Mouse (Mus musculus): ENCODE results near the gene Mre11a. TPM values are rescaled to one million over a fixed set of nuclear protein-coding genes. Genes with fewer than 3 reads are reported as not detected.

Mre11a gene
- 39.4 and 50.8 TPM in 2 replicates for polyA plus RNA-seq (2011; ENCODE audit: insufficient read length, low read depth, missing spikeins)

DNA sequence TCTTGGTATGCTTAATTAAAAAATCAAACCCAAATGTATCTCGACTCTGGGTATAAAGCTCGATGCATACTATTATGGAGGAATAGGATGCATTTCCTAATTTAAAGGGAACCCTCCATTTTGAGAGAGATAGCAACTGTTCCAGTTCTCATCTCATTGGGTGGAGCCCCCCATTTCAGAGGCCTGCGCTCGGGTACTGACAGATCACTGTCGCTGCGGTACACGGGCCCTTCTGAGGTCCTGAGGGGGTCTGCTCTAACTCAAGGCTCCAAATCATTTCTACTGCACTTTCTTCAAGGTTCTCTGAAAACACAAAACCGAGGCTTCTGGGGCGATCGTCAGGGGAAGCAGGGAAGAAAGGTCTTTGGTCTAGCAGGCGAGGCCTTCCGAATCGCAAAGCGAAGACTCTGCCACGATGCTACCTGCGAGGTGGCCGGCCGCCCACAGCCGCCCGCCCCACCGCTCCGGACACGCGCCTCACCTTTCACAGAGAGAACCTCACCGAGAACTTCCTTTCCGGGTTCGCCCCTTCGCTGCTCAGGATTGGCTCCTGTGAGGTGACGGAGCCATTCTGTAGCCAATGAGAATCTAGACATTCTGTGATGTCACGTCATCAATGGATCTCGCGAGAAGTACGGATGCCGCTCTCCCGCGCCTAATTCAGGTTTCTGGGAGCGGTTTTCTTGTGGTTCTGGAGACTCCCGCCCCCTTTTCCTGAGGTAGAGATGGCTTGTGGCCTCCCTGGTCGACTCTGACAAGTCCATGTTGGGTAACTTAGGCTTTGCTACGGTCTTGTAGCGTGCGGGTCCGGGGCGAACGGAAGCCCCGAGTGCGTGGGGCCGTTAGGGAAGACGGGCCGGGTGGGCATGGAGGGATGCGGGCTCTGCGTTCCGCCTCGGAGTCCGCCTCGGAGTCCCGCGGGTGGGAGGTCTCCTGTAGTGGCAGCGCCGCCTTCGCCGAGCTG is at the start of gene Mre11a, which contains the start of gene Ankrd49:
Mre11a (plus strand) TSS at position 616 of the 964 bp plus-strand sequence.
Ankrd49 (minus strand) TSS at position 818 of the 964 bp plus-strand sequence.
- peak within 1 kb of the TSS; percentile 86 for H3K27ac ChIP-seq (ENCODE audit: insufficient read depth, low read length)
- H3K4me1 ChIP-seq (ENCODE audit: control insufficient read depth, insufficient read depth, low read length) = no peaks in the 10 kb centered on the region
- H3K4me3 ChIP-seq (ENCODE audit: insufficient read depth, low read length) = peak within 1 kb of the TSS; percentile 93
- TF ChIP-seq POLR2A (IDR thresholded peaks at IDR 0.05; ENCODE audit: low read depth, low read length) (peak; percentile 70), CTCF (IDR thresholded peaks at IDR 0.05; ENCODE audit: borderline replicate concordance, insufficient read depth, low read length) (no peak)

DNA sequence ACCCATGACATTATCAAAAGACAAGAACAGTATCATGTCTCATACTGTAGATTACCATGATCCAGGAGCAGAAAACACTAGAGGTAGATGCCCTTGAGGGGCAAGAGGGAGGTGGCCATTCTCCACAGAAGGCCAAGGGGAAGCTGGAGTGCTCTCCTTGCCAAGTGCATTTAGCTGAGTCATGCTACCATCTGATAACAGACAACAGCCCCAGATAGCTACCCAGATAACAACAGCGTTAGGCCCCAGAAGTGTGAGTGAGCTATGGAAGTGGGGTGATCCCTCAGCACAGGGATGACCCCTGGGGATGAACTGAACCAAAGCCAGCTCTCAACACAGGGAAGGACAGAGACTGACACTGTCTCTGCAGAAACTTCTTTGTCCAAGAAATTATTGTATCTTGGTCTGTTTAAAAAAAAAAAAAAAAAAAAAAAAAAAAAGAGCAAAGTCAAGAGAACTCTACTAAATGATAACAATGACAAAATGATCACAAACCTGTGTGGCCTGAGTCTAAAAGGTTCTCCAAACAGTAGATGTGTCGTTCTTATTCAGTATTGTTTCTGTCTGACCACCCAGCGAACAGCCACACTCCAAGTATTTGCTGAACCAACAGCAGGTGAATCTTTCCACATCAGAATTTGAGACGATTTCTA is 44.8 kb upstream of the Mre11a start:
- Histone ChIP-seq H3K4me3 (ENCODE audit: insufficient read depth, low read length) (no peak overlapping the region), H3K27ac (ENCODE audit: insufficient read depth, low read length) (no peak overlapping the region), H3K4me1 (ENCODE audit: control insufficient read depth, insufficient read depth, low read length) (no peaks in the 10 kb centered on the region)
- TF ChIP-seq CTCF (IDR thresholded peaks at IDR 0.05; ENCODE audit: borderline replicate concordance, insufficient read depth, low read length) (no peak), POLR2A (IDR thresholded peaks at IDR 0.05; ENCODE audit: low read depth, low read length) (no peak)

- Histone ChIP-seq H3K4me3 (ENCODE audit: insufficient read depth, low read length) (no peak within 1 kb of the TSS), H3K27ac (ENCODE audit: insufficient read depth, low read length) (no peak within 1 kb of the TSS), H3K4me1 (ENCODE audit: control insufficient read depth, insufficient read depth, low read length) (no peaks in the 10 kb centered on the region)
- TF ChIP-seq CTCF (IDR thresholded peaks at IDR 0.05; ENCODE audit: borderline replicate concordance, insufficient read depth, low read length) = no peak
- no peak for TF ChIP-seq POLR2A (IDR thresholded peaks at IDR 0.05; ENCODE audit: low read depth, low read length)
Observed at GRCm38 (mm10) chr9:14740151-14740924, 44.1 kb upstream of the Mre11a start, which contains the start of gene Piwil4. TSS of gene Piwil4 (minus strand) at chr9:14740733.

DNA sequence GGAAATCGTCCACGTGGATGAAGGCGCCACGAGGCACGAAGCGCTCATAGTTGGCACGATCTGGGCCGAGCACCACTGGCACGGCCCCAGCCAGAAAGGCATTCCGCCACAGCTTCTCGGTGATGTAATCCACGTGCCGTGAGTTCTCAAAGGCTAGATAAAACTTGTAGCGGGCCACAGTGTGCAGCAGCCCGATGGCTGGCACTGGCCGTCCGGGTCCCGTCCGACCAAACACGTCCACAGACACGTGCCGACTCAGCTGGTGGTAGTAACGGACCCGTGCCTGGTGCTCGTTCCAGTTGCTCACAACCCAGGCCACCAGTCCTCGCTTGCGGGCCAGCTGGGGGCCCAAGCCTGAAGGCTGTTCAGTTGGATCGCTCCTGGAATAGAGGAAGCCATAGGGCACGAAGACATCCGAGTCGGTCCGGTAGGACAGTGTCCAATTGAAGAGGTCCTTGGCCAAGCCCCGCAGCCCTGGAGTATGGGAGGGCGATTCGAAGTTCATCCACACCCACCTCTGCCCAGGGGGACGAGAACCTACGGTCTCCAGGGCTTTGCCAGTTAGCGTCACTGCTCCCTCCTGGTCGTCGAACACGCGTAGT is 33.5 kb upstream of the Mre11a start:
- Histone ChIP-seq H3K4me3 (ENCODE audit: insufficient read depth, low read length) (peak overlapping the region; percentile 13), H3K27ac (ENCODE audit: insufficient read depth, low read length) (no peak overlapping the region), H3K4me1 (ENCODE audit: control insufficient read depth, insufficient read depth, low read length) (no peaks in the 10 kb centered on the region; the same call in 1 of the 2 replicates)
- TF ChIP-seq POLR2A (IDR thresholded peaks at IDR 0.05; ENCODE audit: low read depth, low read length) = no peak
- no peak for TF ChIP-seq CTCF (IDR thresholded peaks at IDR 0.05; ENCODE audit: borderline replicate concordance, insufficient read depth, low read length)

GRCm38 (mm10) chr9:14751503-14752000 is 32.9 kb upstream of the Mre11a start:
- TF ChIP-seq CTCF (IDR thresholded peaks at IDR 0.05; ENCODE audit: borderline replicate concordance, insufficient read depth, low read length) = no peak
- no peak for TF ChIP-seq POLR2A (IDR thresholded peaks at IDR 0.05; ENCODE audit: low read depth, low read length)
- Histone ChIP-seq H3K4me3 (ENCODE audit: insufficient read depth, low read length) (peak overlapping the region; percentile 13), H3K4me1 (ENCODE audit: control insufficient read depth, insufficient read depth, low read length) (no peaks in the 10 kb centered on the region; the same call in 1 of the 2 replicates), H3K27ac (ENCODE audit: insufficient read depth, low read length) (no peak overlapping the region)

DNA sequence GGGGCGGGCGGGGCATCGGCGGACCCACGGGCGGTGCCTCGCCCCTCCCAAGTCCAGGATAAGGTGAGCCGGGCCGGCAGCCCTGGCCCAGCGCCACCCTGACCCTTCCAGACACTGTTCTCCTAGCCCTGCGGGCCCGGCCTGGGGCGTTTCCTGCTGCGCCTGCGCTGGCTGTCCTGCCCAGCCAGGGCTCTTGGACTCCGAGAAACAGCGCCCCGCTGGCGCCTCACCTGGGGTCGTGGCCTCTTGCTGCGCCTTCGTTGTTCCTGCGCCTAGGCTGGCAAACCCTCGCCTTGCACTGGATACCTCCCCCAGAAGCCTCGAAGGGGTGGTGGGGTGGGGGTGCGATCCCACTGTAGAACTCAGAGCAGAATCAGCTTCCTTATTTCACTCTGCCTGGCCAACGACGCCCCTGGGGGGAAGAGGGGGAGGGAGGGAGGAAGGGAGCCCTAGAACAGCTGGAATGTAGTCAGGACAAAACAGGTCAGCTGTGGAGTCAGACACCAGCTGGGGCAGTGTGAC is 32.4 kb upstream of the Mre11a start, which contains the start of gene Fut4:
Fut4 (minus strand) TSS at position 393 of the 522 bp plus-strand sequence.
- Histone ChIP-seq H3K4me3 (ENCODE audit: insufficient read depth, low read length) (peak within 1 kb of the TSS; percentile 13), H3K27ac (ENCODE audit: insufficient read depth, low read length) (no peak within 1 kb of the TSS), H3K4me1 (ENCODE audit: control insufficient read depth, insufficient read depth, low read length) (no peaks in the 10 kb centered on the region; the same call in 1 of the 2 replicates)
- peak; percentile 31; the same call in 1 of the 2 replicates for TF ChIP-seq POLR2A (IDR thresholded peaks at IDR 0.05; ENCODE audit: low read depth, low read length)
- TF ChIP-seq CTCF (IDR thresholded peaks at IDR 0.05; ENCODE audit: borderline replicate concordance, insufficient read depth, low read length) = no peak

- TF ChIP-seq POLR2A (IDR thresholded peaks at IDR 0.05; ENCODE audit: low read depth, low read length) (no peak), CTCF (IDR thresholded peaks at IDR 0.05; ENCODE audit: borderline replicate concordance, insufficient read depth, low read length) (no peak)
- no peak overlapping the region for H3K4me3 ChIP-seq (ENCODE audit: insufficient read depth, low read length)
- no peaks in the 10 kb centered on the region; the same call in 1 of the 2 replicates for H3K4me1 ChIP-seq (ENCODE audit: control insufficient read depth, insufficient read depth, low read length)
- H3K27ac ChIP-seq (ENCODE audit: insufficient read depth, low read length) = no peak overlapping the region
Observed at GRCm38 (mm10) chr9:14753947-14754346, 30.5 kb upstream of the Mre11a start.

- Histone ChIP-seq H3K4me3 (ENCODE audit: insufficient read depth, low read length) (no peak overlapping the region), H3K27ac (ENCODE audit: insufficient read depth, low read length) (no peak overlapping the region), H3K4me1 (ENCODE audit: control insufficient read depth, insufficient read depth, low read length) (peaks cover 3% of the 10 kb centered on the region; the same call in 1 of the 2 replicates)
- TF ChIP-seq POLR2A (IDR thresholded peaks at IDR 0.05; ENCODE audit: low read depth, low read length) (no peak), CTCF (IDR thresholded peaks at IDR 0.05; ENCODE audit: borderline replicate concordance, insufficient read depth, low read length) (no peak)
Observed at GRCm38 (mm10) chr9:14754469-14754868, 30.0 kb upstream of the Mre11a start.

All from embryonic fibroblast, embryonic 13.5 days (primary cell).